Mouse (Mus musculus): ENCODE results near the gene Crispld2.

- TF ChIP-seq CTCF (IDR thresholded peaks at IDR 0.05; ENCODE audit: borderline replicate concordance, control insufficient read depth, extremely low read depth, insufficient read depth, low read length, poor library complexity), result no peak
- no peak for TF ChIP-seq POLR2A (IDR thresholded peaks at IDR 0.05; ENCODE audit: control insufficient read depth, extremely low read depth, insufficient read depth, low read length, poor library complexity)
Measured at GRCm38 (mm10) chr8:119986174-119986573, 6.1 kb upstream of the Crispld2 start.
